Mouse (Mus musculus): ENCODE measurements around the gene Efna1. TPM values are rescaled to one million over a fixed set of nuclear protein-coding genes. Genes with fewer than 3 reads are reported as not detected.

Gene Efna1
- polyA plus RNA-seq, 1 experiment from 2014 or later = 33.0 TPM

DNA sequence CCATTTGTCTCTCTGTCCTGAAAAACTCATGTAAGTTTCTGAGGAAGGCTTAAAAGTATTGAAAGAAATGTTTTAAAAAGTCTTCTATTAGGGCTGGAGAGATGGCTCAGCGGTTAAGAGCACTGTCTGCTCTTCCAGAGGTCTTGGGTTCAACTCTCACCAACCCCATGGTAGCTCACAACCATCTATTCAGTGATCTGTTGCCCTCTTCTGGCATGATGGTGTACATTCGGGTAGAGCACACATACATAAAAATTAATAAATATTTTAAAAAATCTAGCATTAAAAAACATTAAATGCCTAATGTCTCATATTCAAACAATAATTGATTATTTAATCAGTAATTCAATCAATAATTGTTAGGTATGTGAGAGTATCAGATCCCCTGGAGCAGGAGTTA, 19.6 kb upstream of the Efna1 start:
- Histone ChIP-seq H3K36me3 (ENCODE audit: control insufficient read depth, insufficient read depth, low read length) (no peaks in the 10 kb centered on the region), H3K27ac (ENCODE audit: low read depth, low read length) (no peak overlapping the region), H3K4me2 (no peak overlapping the region), H3K9me3 (replicated peaks; ENCODE audit: control insufficient read depth, low read length) (no peaks in the 10 kb centered on the region), H3K4me1 (ENCODE audit: control insufficient read depth, insufficient read depth, low read length) (peaks cover 3% of the 10 kb centered on the region; the same call in 1 of the 2 replicates), H3K4me3 (ENCODE audit: low read depth, low read length) (no peak overlapping the region), H3K27me3 (ENCODE audit: control insufficient read depth, insufficient read depth, low read length) (no peaks in the 10 kb centered on the region), H3K9ac (ENCODE audit: low read depth, low read length) (no peak overlapping the region)
- ATAC-seq (replicated peaks; ENCODE audit: insufficient number of reproducible peaks, low FRiP score, low TSS enrichment) = no peak
- WGBS (ENCODE audit: insufficient replicate concordance) = 59% methylated on average over 2 of the region's 2 CpGs

DNA sequence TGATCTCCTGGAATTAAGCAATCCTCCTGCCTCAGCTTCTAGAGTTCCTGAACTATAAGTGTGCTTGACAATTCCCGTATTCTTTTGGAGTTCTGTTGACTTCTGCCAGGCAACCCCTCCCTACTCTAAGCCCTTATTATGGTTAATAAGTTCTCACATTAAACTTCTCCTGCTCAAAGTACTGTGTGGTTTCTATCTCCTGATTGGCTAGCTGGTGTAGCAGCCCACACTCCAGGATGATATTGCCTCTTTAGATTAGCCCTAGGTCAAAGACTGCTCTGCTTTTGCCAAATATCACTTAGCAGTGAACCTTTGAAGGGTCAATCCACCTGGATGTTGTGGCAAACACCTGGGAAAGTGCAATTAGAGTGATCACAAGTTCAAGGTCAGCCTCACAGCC, 19.1 kb upstream of the Efna1 start:
- Histone ChIP-seq H3K4me2 (peak overlapping the region; percentile 66), H3K27ac (ENCODE audit: low read depth, low read length) (no peak overlapping the region), H3K4me3 (ENCODE audit: low read depth, low read length) (peak overlapping the region; percentile 16; the same call in 1 of the 2 replicates), H3K9me3 (replicated peaks; ENCODE audit: control insufficient read depth, low read length) (no peaks in the 10 kb centered on the region), H3K27me3 (ENCODE audit: control insufficient read depth, insufficient read depth, low read length) (no peaks in the 10 kb centered on the region), H3K4me1 (ENCODE audit: control insufficient read depth, insufficient read depth, low read length) (peaks cover 3% of the 10 kb centered on the region; the same call in 1 of the 2 replicates), H3K36me3 (ENCODE audit: control insufficient read depth, insufficient read depth, low read length) (no peaks in the 10 kb centered on the region), H3K9ac (ENCODE audit: low read depth, low read length) (peak overlapping the region; percentile 30; the same call in 1 of the 2 replicates)
- WGBS (ENCODE audit: insufficient replicate concordance) = 49% methylated on average over 1 of the region's 1 CpGs
- ATAC-seq (replicated peaks; ENCODE audit: insufficient number of reproducible peaks, low FRiP score, low TSS enrichment) = no peak

DNA sequence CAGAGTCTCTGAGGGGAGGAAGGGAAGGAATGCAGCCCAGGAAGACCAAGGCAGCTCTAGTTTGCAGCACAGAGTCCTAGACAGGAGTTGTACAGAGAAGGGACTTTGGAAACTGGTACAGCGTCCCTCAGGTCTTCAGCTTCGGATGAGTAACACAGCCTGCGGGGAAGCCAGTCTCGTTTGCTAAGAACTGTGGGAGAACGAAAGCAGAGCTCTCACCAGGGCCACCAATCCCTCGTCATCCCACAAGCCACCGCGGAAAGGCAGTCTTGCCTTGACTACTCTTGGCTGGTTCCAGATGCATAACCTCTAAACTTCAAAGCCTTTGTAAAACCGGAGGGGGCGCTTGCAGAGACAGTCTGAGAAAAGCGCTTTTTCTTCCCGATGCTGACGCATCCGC, 18.6 kb upstream of the Efna1 start:
- Histone ChIP-seq H3K4me2 (peak overlapping the region; percentile 66), H3K9ac (ENCODE audit: low read depth, low read length) (peak overlapping the region; percentile 39; the same call in 1 of the 2 replicates), H3K9me3 (replicated peaks; ENCODE audit: control insufficient read depth, low read length) (no peaks in the 10 kb centered on the region), H3K27me3 (ENCODE audit: control insufficient read depth, insufficient read depth, low read length) (no peaks in the 10 kb centered on the region), H3K4me3 (ENCODE audit: low read depth, low read length) (peak overlapping the region; percentile 16), H3K27ac (ENCODE audit: low read depth, low read length) (no peak overlapping the region), H3K4me1 (ENCODE audit: control insufficient read depth, insufficient read depth, low read length) (peaks cover 3% of the 10 kb centered on the region; the same call in 1 of the 2 replicates), H3K36me3 (ENCODE audit: control insufficient read depth, insufficient read depth, low read length) (no peaks in the 10 kb centered on the region)
- WGBS (ENCODE audit: insufficient replicate concordance) = 2% methylated on average over 14 of the region's 14 CpGs
- no peak for ATAC-seq (replicated peaks; ENCODE audit: insufficient number of reproducible peaks, low FRiP score, low TSS enrichment)

DNA sequence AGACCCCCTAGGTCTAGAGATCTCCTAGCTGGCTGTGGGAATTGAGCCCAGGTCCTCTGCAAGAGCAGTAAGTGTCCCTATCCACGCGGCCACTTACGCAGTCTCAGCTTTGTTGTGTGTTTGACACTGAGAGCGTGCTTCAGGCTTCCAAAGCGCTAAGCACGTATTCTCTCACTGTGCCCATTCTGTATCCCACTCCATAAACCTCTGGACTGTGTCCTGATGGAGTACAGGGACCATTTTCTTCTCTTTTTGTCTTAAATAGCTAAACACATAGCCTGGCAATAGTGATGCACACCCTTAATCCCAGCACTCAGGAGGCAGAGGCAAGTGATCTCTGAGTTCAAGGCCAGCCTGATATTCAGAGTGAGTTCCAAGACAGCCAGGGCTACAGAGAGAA, 18.0 kb upstream of the Efna1 start:
- ATAC-seq (replicated peaks; ENCODE audit: insufficient number of reproducible peaks, low FRiP score, low TSS enrichment) = no peak
- H3K4me1 ChIP-seq (ENCODE audit: control insufficient read depth, insufficient read depth, low read length) = peaks cover 3% of the 10 kb centered on the region; the same call in 1 of the 2 replicates
- H3K4me3 ChIP-seq (ENCODE audit: low read depth, low read length) = no peak overlapping the region
- H3K27me3 ChIP-seq (ENCODE audit: control insufficient read depth, insufficient read depth, low read length) = no peaks in the 10 kb centered on the region
- H3K27ac ChIP-seq (ENCODE audit: low read depth, low read length) = no peak overlapping the region
- WGBS (ENCODE audit: insufficient replicate concordance) = 82% methylated on average over 6 of the region's 6 CpGs
- H3K9ac ChIP-seq (ENCODE audit: low read depth, low read length) = no peak overlapping the region
- no peak overlapping the region; the same call in 1 of the 2 replicates for H3K4me2 ChIP-seq
- no peaks in the 10 kb centered on the region for H3K36me3 ChIP-seq (ENCODE audit: control insufficient read depth, insufficient read depth, low read length)
- H3K9me3 ChIP-seq (replicated peaks; ENCODE audit: control insufficient read depth, low read length) = no peaks in the 10 kb centered on the region

DNA sequence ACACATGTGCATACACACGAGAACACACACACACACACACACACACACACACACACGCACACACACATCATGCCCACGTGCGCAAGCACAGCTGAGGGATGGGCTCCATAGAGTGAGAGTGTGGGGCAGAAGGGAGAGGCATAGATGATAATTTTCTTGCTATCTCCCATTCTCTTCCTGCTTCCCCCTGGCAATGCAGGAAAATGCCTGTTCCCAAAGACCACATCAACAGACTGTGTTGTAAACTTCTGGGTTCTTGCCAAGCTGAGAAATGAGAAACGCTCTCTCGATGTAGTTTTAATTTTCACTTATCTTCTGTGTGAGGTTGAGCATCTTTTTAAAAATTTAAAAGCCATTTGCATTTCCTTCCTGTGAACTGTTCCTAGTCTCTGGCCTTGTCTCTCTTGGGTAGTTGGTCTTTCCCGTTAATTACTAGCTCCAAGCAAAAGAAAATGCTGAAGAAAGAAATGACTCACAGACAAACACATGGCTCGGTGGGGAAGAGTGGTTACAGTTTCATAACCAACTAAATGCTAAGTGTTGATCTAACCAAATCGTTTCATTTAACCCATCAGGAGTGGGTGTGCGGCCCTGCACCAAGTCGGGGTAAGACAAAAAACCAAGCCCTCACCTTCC, 15.9 kb upstream of the Efna1 start:
- no peak overlapping the region for H3K4me2 ChIP-seq
- no peaks in the 10 kb centered on the region for H3K9me3 ChIP-seq (replicated peaks; ENCODE audit: control insufficient read depth, low read length)
- H3K4me3 ChIP-seq (ENCODE audit: low read depth, low read length) = no peak overlapping the region
- ATAC-seq (replicated peaks; ENCODE audit: insufficient number of reproducible peaks, low FRiP score, low TSS enrichment) = no peak
- no peak overlapping the region for H3K9ac ChIP-seq (ENCODE audit: low read depth, low read length)
- H3K4me1 ChIP-seq (ENCODE audit: control insufficient read depth, insufficient read depth, low read length) = peaks cover 3% of the 10 kb centered on the region; the same call in 1 of the 2 replicates
- WGBS (ENCODE audit: insufficient replicate concordance) = 75% methylated on average over 11 of the region's 11 CpGs
- H3K27ac ChIP-seq (ENCODE audit: low read depth, low read length) = no peak overlapping the region
- no peaks in the 10 kb centered on the region for H3K27me3 ChIP-seq (ENCODE audit: control insufficient read depth, insufficient read depth, low read length)
- no peaks in the 10 kb centered on the region for H3K36me3 ChIP-seq (ENCODE audit: control insufficient read depth, insufficient read depth, low read length)

DNA sequence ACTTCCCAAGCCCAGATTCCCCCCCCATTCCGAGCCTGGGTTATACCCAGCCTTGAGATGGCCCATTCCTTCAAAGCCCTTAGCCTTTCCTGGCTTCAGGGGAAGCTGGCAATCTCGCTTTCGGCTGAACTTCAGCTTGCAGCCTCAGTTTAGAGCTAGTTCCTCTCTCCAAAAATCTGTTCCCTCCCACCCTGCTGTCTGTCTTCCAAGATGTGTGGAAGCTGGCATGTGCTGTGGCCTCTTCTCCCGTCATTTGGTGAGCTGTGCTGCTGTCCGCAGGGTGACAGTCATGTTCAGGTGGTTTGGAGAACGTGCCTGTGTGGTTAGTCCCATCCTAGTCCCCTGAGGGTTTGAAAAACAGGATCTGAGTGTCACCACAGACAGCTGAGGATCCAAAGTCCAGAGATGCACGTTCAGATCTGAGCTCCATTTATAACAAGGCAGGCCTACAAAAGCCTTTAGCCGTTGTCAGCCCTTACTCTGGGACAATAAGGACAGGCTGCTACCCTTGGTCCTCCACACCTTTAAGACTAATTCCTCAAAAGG, 14.8 kb upstream of the Efna1 start:
- H3K4me1 ChIP-seq (ENCODE audit: control insufficient read depth, insufficient read depth, low read length) = peaks cover 3% of the 10 kb centered on the region; the same call in 1 of the 2 replicates
- no peak overlapping the region for H3K9ac ChIP-seq (ENCODE audit: low read depth, low read length)
- ATAC-seq (replicated peaks; ENCODE audit: insufficient number of reproducible peaks, low FRiP score, low TSS enrichment) = no peak
- WGBS (ENCODE audit: insufficient replicate concordance) = 72% methylated on average over 8 of the region's 8 CpGs
- H3K9me3 ChIP-seq (replicated peaks; ENCODE audit: control insufficient read depth, low read length) = no peaks in the 10 kb centered on the region
- H3K27ac ChIP-seq (ENCODE audit: low read depth, low read length) = no peak overlapping the region
- no peak overlapping the region for H3K4me2 ChIP-seq
- no peaks in the 10 kb centered on the region for H3K36me3 ChIP-seq (ENCODE audit: control insufficient read depth, insufficient read depth, low read length)
- H3K27me3 ChIP-seq (ENCODE audit: control insufficient read depth, insufficient read depth, low read length) = no peaks in the 10 kb centered on the region
- no peak overlapping the region for H3K4me3 ChIP-seq (ENCODE audit: low read depth, low read length)

DNA sequence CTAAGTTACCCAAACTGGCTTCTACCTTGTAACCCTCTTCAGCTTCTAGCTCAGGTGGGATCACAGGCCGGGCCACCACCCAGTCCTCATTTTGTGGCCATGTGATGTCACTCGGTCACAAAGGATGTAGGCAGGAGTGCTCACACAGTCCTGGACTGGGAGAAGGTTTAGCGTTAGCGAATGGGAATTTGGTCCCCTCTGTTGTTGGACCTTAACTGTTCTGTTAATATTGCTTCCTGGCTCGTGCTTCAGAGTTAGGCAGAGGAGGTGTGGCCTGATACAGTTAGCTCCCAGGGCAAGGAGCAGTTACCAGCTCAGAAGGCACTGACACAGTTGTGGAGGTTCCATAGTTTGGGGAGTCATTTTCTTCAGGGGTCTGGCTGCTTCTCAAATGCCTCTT, 13.3 kb upstream of the Efna1 start:
- no peaks in the 10 kb centered on the region for H3K36me3 ChIP-seq (ENCODE audit: control insufficient read depth, insufficient read depth, low read length)
- ATAC-seq (replicated peaks; ENCODE audit: insufficient number of reproducible peaks, low FRiP score, low TSS enrichment) = no peak
- no peak overlapping the region for H3K9ac ChIP-seq (ENCODE audit: low read depth, low read length)
- H3K4me2 ChIP-seq = no peak overlapping the region
- H3K27me3 ChIP-seq (ENCODE audit: control insufficient read depth, insufficient read depth, low read length) = no peaks in the 10 kb centered on the region
- H3K9me3 ChIP-seq (replicated peaks; ENCODE audit: control insufficient read depth, low read length) = no peaks in the 10 kb centered on the region
- H3K4me1 ChIP-seq (ENCODE audit: control insufficient read depth, insufficient read depth, low read length) = no peaks in the 10 kb centered on the region
- WGBS (ENCODE audit: insufficient replicate concordance) = 60% methylated on average over 5 of the region's 5 CpGs
- no peak overlapping the region for H3K4me3 ChIP-seq (ENCODE audit: low read depth, low read length)
- H3K27ac ChIP-seq (ENCODE audit: low read depth, low read length) = no peak overlapping the region

DNA sequence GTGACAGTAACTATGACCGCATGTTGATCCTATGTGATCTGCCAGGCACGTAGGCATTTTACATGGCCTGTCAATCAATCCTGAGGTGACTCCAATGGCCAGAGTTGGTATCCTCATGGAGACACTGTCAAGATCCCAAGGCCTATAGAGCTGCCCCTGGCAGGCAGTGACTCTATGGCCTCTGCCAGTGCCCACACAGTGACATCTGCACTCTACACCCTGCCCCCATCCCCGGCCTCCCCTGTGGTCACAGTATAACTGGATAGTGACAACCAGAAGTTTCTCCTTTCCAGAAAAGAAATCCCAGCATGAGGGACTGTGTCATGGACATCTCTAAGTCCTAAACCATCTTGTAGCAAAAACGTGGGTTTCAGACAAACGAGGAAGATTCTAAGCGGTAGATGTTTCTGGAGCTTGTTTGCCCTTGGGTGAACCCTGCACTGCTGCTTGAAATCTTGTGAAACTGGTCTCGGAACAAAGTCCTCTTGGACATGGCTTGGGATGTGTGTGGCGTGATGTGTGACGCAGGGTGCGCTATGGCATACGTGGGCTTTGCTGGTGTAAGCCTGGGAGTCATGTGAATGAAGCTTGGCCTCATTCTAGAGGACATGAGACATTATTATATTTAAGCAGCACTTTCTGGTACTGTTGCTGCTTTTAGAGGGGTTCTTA, 12.4 kb upstream of the Efna1 start:
- H3K9ac ChIP-seq (ENCODE audit: low read depth, low read length) = no peak overlapping the region
- no peaks in the 10 kb centered on the region for H3K9me3 ChIP-seq (replicated peaks; ENCODE audit: control insufficient read depth, low read length)
- WGBS (ENCODE audit: insufficient replicate concordance) = 87% methylated on average over 11 of the region's 11 CpGs
- H3K4me3 ChIP-seq (ENCODE audit: low read depth, low read length) = no peak overlapping the region
- H3K36me3 ChIP-seq (ENCODE audit: control insufficient read depth, insufficient read depth, low read length) = no peaks in the 10 kb centered on the region
- H3K27ac ChIP-seq (ENCODE audit: low read depth, low read length) = no peak overlapping the region
- H3K4me2 ChIP-seq = no peak overlapping the region
- 0 out of 2 replicates have a peak, but pooled peaks cover 3% of the 10 kb centered on the region for H3K4me1 ChIP-seq (ENCODE audit: control insufficient read depth, insufficient read depth, low read length)
- no peak for ATAC-seq (replicated peaks; ENCODE audit: insufficient number of reproducible peaks, low FRiP score, low TSS enrichment)
- no peaks in the 10 kb centered on the region for H3K27me3 ChIP-seq (ENCODE audit: control insufficient read depth, insufficient read depth, low read length)

Data from heart, embryonic 11.5 days (tissue).